Mouse (Mus musculus) intestine, embryonic 15.5 days (tissue): ENCODE measurements around the gene Gm14085. TPM values are rescaled to one million over a fixed set of nuclear protein-coding genes. Genes with fewer than 3 reads are reported as not detected.
"Not testable (repeated sequence)": the region's sequence is repeated elsewhere in the genome, so short reads cannot be mapped to it uniquely, and the experiment has no call there.

Experiments used
- ATAC-seq: fragments of 200-750 bp; cut with Nextera tagmentation; 2 replicates; pipeline ENCODE4 v1.8.0; 2017; ENCODE audit warnings: moderate TSS enrichment, moderate library complexity
- H3K27ac ChIP-seq: fragments of 300-500 bp; sonication (generic); 2 replicates; pipeline ENCODE4 v1.5.1; 2015; ENCODE audit warnings: mild to moderate bottlenecking, inconsistent platforms
- H3K27me3 ChIP-seq: fragments of 300-500 bp; sonication (generic); replicated peaks from 2 replicates; pipeline ENCODE4 v1.6.1; 2015; ENCODE audit warnings: inconsistent platforms
- H3K36me3 ChIP-seq: fragments of 300-500 bp; sonication (generic); 2 replicates; pipeline ENCODE4 v1.6.1; 2015; ENCODE audit warnings: inconsistent platforms
- H3K4me1 ChIP-seq: fragments of 300-500 bp; sonication (generic); replicated peaks from 2 replicates; pipeline ENCODE4 v1.6.1; 2015; ENCODE audit warnings: inconsistent platforms
- H3K4me2 ChIP-seq: fragments of 300-500 bp; sonication (generic); replicated peaks from 2 replicates; pipeline ENCODE4 v1.6.1; 2015; ENCODE audit warnings: mild to moderate bottlenecking, inconsistent platforms
- H3K4me3 ChIP-seq: fragments of 300-500 bp; sonication (generic); replicated peaks from 2 replicates; pipeline ENCODE4 v1.5.1; 2015; ENCODE audit warnings: inconsistent platforms
- H3K9ac ChIP-seq: fragments of 300-500 bp; sonication (generic); 2 replicates; pipeline ENCODE4 v1.6.1; 2015; ENCODE audit warnings: inconsistent platforms
- H3K9me3 ChIP-seq: fragments of 300-500 bp; sonication (generic); 2 replicates; pipeline ENCODE4 v1.6.1; 2016; ENCODE audit warnings: inconsistent platforms
- WGBS: fragments of 180-500 bp; shearing (Covaris S2); methylation state at CpG from one replicate; pipeline ENCODE4 v1.1.7; 2015; 5-methylcytosine and 5-hydroxymethylcytosine counted together
- polyA plus RNA-seq: library from polyadenylated mRNA; unstranded; fragments of >200 nt; fragmentation: Nextera tagmentation; extraction: Ambion mirVana; gene quantifications from 2 replicates; pipeline ENCODE4 v1.2.1, GENCODE M21; 2015

Gene Gm14085
- polyA plus RNA-seq, 1 experiment from 2014 or later, result 0.36 TPM

DNA sequence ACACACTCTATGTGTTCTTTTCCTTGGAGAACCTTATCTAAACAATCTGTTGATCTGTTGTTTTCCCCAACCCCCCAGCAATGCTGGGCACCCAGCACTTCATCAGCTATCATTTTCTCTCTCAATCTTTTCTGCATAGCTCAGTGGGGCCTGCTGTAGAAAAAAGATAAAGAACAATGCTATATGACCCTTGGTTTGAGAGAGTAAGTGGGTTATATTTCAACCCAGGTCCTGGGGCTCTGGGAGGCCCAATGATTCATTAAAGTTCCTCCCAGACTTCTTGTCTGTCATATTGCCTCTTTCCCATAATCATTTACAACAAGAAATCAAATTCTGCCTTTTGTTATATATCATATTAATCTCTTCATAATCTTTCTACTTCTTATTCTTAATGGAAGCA is 1.4 kb downstream of the Gm14085 start:
- peak; percentile 90 for ATAC-seq
- H3K4me1 ChIP-seq, H3K4me2 ChIP-seq, H3K4me3 ChIP-seq, H3K9ac ChIP-seq, H3K36me3 ChIP-seq, H3K27me3 ChIP-seq, H3K9me3 ChIP-seq, H3K27ac ChIP-seq: not testable (repeated sequence)

DNA sequence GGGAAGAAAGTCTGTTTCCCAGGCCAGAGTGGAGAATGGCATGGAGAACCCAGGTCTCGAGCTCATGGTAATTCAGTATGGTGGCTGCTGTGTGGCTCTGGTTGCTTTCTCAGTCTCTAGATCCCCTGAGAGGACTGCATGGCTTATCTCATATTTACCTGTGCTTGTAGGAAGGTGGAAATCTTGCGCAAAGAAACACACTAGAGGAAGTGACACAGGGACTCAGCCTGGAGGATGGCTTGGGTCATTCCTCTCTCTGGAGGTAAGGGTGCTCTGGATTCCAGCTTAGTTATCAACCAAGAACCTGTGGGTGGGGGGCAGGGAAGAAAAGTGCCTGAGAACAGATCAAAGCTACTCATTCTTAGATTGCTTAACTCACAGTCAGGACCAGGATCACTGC is 1.9 kb downstream of the Gm14085 start:
- Histone ChIP-seq H3K9ac (no peak overlapping the region), H3K4me2 (no peak overlapping the region), H3K27me3 (no peaks in the 10 kb centered on the region), H3K36me3 (no peaks in the 10 kb centered on the region), H3K4me3 (no peak overlapping the region), H3K27ac (0 out of 2 replicates have a peak overlapping the region, but pooled peaks have one; percentile 48), H3K4me1 (no peaks in the 10 kb centered on the region), H3K9me3 (no peaks in the 10 kb centered on the region)
- 80% methylated on average over 2 of the region's 2 CpGs for WGBS
- peak; percentile 74 for ATAC-seq

DNA sequence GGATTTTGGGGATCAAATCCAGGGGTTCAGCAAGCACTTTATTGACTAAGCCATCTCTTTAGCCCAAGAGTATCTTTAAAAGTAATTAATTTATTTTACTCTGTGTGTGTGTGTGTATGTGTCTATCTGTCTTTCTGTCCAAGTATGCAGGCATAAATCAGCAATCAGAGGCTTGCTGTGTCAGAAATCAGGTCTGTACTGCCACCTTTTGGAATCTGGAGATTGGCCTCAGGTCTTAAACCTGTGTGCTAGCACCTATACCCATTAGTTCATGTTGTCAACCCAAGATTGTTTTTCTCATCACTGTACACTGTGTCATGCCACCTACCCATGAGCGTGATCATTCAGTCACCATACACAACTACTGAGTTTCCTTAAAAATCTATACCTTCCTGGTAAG is 45.0 kb downstream of the Gm14085 start:
- not testable (repeated sequence) for H3K27ac ChIP-seq, H3K27me3 ChIP-seq, ATAC-seq, H3K9ac ChIP-seq, H3K9me3 ChIP-seq, H3K36me3 ChIP-seq, H3K4me2 ChIP-seq, H3K4me3 ChIP-seq, H3K4me1 ChIP-seq
- 93% methylated on average over 1 of the region's 1 CpGs for WGBS

DNA sequence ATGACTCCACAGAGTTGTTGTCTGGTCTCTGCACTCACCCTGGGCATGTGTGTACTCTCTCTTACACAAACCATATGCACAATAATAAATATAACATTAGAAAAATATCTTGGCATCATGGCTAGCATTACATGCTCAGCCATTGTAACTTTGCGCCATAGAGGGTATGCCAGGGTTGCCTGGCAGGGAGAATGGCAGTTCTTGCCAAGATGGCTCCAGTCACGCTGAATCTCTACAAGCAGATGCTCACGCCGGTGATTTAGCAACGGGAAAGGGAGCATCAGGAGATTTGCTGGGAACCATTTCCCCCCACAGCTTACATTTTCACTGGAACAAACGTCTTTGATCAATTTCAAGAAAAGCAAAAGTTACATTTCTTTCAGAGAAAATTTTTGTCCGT is 46.5 kb downstream of the Gm14085 start:
- 80% methylated on average over 7 of the region's 7 CpGs for WGBS
- no peak for ATAC-seq
- Histone ChIP-seq H3K4me3 (no peak overlapping the region), H3K27me3 (no peaks in the 10 kb centered on the region), H3K9ac (no peak overlapping the region), H3K9me3 (no peaks in the 10 kb centered on the region), H3K4me2 (no peak overlapping the region), H3K36me3 (no peaks in the 10 kb centered on the region), H3K4me1 (no peaks in the 10 kb centered on the region), H3K27ac (no peak overlapping the region)

- H3K4me1 ChIP-seq, result no peaks in the 10 kb centered on the region
- H3K9ac ChIP-seq, result no peak overlapping the region
- H3K9me3 ChIP-seq, result no peaks in the 10 kb centered on the region
- H3K27ac ChIP-seq, result no peak overlapping the region
- no peak overlapping the region for H3K4me2 ChIP-seq
- no peaks in the 10 kb centered on the region for H3K27me3 ChIP-seq
- 82% methylated on average over 2 of the region's 2 CpGs for WGBS
- no peaks in the 10 kb centered on the region for H3K36me3 ChIP-seq
- H3K4me3 ChIP-seq, result no peak overlapping the region
- no peak for ATAC-seq
These were observed 47.0 kb downstream of the Gm14085 start for GRCm38 (mm10) chr2:122531726-122532125.

DNA sequence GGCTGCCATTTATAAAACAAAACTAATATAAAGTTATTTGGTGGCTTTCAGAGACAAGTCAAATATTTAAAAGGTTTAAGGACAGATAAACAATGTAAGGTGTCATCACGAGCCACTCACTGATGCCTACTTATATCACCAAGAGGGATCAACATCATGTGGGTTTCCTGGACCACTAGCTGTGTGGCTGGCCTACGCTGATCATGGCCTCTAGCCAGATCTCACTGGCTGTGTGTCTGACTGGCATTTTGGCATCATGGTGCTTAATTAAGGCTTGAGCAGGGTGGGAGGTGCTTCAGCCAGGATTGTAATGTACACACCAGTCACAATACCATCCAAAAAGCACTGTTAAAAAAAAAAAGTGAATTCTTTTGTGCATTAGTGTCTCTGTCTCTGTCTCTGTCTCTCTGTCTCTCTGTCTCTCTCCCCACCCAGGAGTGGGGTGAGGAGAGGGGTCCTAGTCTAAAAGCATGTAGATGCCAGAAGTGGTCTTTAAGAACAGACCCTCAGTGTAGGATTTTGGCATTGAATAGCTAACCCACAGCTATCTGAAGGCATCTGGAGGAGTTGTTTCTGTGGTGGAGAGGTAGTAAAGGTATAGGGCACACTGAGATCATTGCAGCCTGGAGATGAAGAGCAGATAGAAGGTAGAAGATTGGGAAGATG is 47.5 kb downstream of the Gm14085 start:
- Histone ChIP-seq H3K4me2 (no peak overlapping the region), H3K4me3 (no peak overlapping the region), H3K9me3 (no peaks in the 10 kb centered on the region), H3K4me1 (no peaks in the 10 kb centered on the region), H3K36me3 (no peaks in the 10 kb centered on the region), H3K27me3 (no peaks in the 10 kb centered on the region), H3K27ac (no peak overlapping the region), H3K9ac (no peak overlapping the region)
- no peak for ATAC-seq
- WGBS, result 74% methylated on average over 2 of the region's 2 CpGs

- Histone ChIP-seq H3K27ac (no peak overlapping the region), H3K36me3 (no peaks in the 10 kb centered on the region), H3K9me3 (no peaks in the 10 kb centered on the region), H3K27me3 (no peaks in the 10 kb centered on the region), H3K9ac (no peak overlapping the region), H3K4me1 (no peaks in the 10 kb centered on the region), H3K4me3 (no peak overlapping the region), H3K4me2 (no peak overlapping the region)
- no peak for ATAC-seq
- 82% methylated on average over 2 of the region's 2 CpGs for WGBS
These were observed 48.1 kb downstream of the Gm14085 start for GRCm38 (mm10) chr2:122532802-122533186.

DNA sequence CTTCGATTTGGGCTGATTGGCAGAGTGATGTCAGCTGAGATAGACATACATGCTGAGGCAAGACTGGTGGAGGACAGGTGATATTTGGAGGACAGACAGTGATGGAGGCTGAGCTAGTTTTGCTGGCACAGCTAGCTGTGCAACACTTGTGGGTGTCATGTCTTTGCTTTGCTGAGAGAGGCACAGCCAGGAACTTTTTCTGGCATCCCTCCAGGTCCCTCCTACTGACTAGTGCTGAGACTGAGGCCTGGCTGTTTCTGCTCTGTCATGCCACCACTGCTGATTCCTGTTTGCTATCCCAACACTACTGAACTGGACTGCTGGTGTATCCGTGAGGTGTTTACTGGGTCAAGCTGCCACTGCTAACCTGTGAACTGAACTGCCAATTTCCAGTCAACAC is 48.6 kb downstream of the Gm14085 start:
- WGBS, result 79% methylated on average over 2 of the region's 2 CpGs
- no peaks in the 10 kb centered on the region for H3K9me3 ChIP-seq
- H3K4me2 ChIP-seq, result no peak overlapping the region
- H3K27ac ChIP-seq, result no peak overlapping the region
- H3K4me1 ChIP-seq, result no peaks in the 10 kb centered on the region
- ATAC-seq, result no peak
- H3K9ac ChIP-seq, result no peak overlapping the region
- H3K27me3 ChIP-seq, result no peaks in the 10 kb centered on the region
- no peaks in the 10 kb centered on the region for H3K36me3 ChIP-seq
- no peak overlapping the region for H3K4me3 ChIP-seq

GRCm38 (mm10) chr2:122534671-122535070 is 49.9 kb downstream of the Gm14085 start:
- no peak for ATAC-seq
- 80% methylated on average over 2 of the region's 2 CpGs for WGBS

GRCm38 (mm10) chr2:122558317-122558716 is 73.6 kb downstream of the Gm14085 start:
- Histone ChIP-seq H3K4me1 (no peaks in the 10 kb centered on the region), H3K4me2 (no peak overlapping the region), H3K4me3 (no peak overlapping the region), H3K36me3 (no peaks in the 10 kb centered on the region), H3K27me3 (no peaks in the 10 kb centered on the region), H3K9me3 (no peaks in the 10 kb centered on the region), H3K27ac (no peak overlapping the region), H3K9ac (no peak overlapping the region)
- WGBS, result 30% methylated on average over 2 of the region's 2 CpGs
- ATAC-seq, result 0 out of 2 replicates have a peak, but pooled peaks have one; percentile 49

More at GRCm38 (mm10) chr2:122534671-122535070, 49.9 kb downstream of the Gm14085 start:
- no peak overlapping the region for H3K4me3 ChIP-seq
- no peaks in the 10 kb centered on the region for H3K9me3 ChIP-seq
- no peaks in the 10 kb centered on the region for H3K36me3 ChIP-seq
- no peaks in the 10 kb centered on the region for H3K4me1 ChIP-seq
- H3K9ac ChIP-seq, result no peak overlapping the region
- H3K27ac ChIP-seq, result no peak overlapping the region
- H3K4me2 ChIP-seq, result no peak overlapping the region
- no peaks in the 10 kb centered on the region for H3K27me3 ChIP-seq

DNA sequence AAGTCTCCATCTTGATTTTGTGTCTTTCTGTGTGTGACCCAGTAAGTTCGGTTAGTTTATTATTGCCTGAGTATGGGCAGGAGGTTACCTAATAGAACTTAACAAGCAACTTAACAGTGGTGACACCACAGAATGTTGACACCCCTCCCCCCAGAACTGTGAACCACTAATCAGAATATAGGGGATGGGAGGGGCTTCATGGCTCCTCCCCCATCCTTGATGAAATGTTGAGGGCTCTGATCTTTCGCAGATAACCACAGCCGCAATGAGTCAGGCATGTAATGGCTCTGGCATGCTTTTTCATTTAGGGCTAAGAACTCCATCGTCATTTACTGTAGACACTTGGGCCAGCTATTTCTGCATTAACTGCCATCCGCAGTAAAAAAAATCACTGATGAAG is 76.5 kb downstream of the Gm14085 start:
- no peak overlapping the region for H3K4me3 ChIP-seq
- no peak overlapping the region for H3K27ac ChIP-seq
- no peak overlapping the region for H3K9ac ChIP-seq
- WGBS, result 91% methylated on average over 5 of the region's 5 CpGs
- no peaks in the 10 kb centered on the region for H3K36me3 ChIP-seq
- no peaks in the 10 kb centered on the region for H3K9me3 ChIP-seq
- no peaks in the 10 kb centered on the region for H3K27me3 ChIP-seq
- H3K4me1 ChIP-seq, result no peaks in the 10 kb centered on the region
- no peak for ATAC-seq
- no peak overlapping the region for H3K4me2 ChIP-seq

DNA sequence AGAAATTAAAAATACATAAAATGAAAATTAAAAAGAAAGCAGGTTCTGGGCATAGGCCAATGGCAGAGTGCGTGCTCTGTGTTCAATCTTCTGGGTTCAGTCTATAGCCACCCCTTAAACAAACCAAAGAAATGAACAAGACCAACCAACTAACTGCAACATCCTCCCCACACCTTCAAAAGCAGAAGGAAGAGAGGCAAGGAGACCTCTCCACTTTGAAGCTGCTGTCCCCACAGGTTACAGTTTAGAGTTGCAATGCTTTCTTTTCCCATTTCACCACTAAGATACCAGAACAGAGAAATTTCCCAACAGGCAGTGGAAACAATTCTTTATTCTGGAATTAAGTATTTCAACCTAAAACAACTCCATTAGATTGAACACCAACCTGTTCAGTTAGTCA is 77.5 kb downstream of the Gm14085 start:
- 94% methylated on average over 1 of the region's 1 CpGs for WGBS
- Histone ChIP-seq H3K9me3 (no peaks in the 10 kb centered on the region), H3K9ac (no peak overlapping the region), H3K4me3 (no peak overlapping the region), H3K36me3 (no peaks in the 10 kb centered on the region), H3K4me1 (no peaks in the 10 kb centered on the region), H3K27ac (no peak overlapping the region), H3K27me3 (no peaks in the 10 kb centered on the region), H3K4me2 (no peak overlapping the region)
- no peak for ATAC-seq

DNA sequence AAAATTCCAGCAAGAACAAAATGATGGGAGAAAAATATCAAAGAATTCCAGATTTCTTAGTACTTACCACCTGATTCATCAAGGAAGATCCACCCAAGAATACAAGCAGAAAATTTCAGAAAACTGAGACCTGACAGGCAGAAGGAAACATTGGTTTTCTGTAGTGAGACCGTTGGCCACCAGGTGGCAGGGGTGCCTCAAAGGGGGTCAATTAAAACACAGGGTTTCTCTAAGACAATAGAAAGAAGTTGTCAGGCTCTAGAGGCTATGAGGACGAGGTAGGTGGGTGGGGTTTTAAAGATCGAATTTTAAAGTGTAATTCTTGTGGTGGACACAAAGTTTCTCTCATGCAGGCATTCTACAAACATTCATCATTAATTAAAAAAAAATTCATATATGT is 84.7 kb downstream of the Gm14085 start:
- Histone ChIP-seq H3K4me2 (no peak overlapping the region), H3K9me3 (no peaks in the 10 kb centered on the region), H3K36me3 (no peaks in the 10 kb centered on the region), H3K4me3 (no peak overlapping the region), H3K4me1 (no peaks in the 10 kb centered on the region), H3K27ac (no peak overlapping the region), H3K27me3 (no peaks in the 10 kb centered on the region), H3K9ac (no peak overlapping the region)
- WGBS, result 6% methylated on average over 3 of the region's 3 CpGs
- no peak for ATAC-seq
